Comparison of ENCODE assay signal across 11 mouse cellular contexts in genomic region chr14:24794359-24794845, GRCm38 (mm10).
DNase-seq lines count a peak whose midpoint lies in the region; ATAC-seq and TF ChIP-seq lines count a peak whose summit lies in the region.
"Had no signal": no experiment of that assay in that cellular context is flagged by ENCODE, and none has a peak within 500 bp of the region (broad histone marks: within the 10 kb centered on the region; RNA-seq: fewer than 3 reads in every experiment).

No protein-coding gene starts in this region.

- no peak overlapping the region for H3K9ac ChIP-seq in heart, embryonic 12.5 days
- H3K9ac ChIP-seq in limb, embryonic 13.5 days: no peak overlapping the region
- H3K9ac ChIP-seq: embryonic facial prominence, embryonic 13.5 days; liver, embryonic 13.5 days had no signal

- H3K27me3 ChIP-seq in heart, embryonic 12.5 days (replicated peaks): no peaks in the 10 kb centered on the region
- no peaks in the 10 kb centered on the region for H3K27me3 ChIP-seq in limb, embryonic 13.5 days
- H3K27me3 ChIP-seq: embryonic facial prominence, embryonic 13.5 days; liver, embryonic 13.5 days had no signal

- no peak for TF ChIP-seq CTCF in layer of hippocampus, adult 2 months (conservative IDR thresholded peaks at IDR 0.05)

- H3K4me2 ChIP-seq in heart, embryonic 12.5 days: no peak overlapping the region
- H3K4me2 ChIP-seq in limb, embryonic 13.5 days (replicated peaks): no peak overlapping the region
- H3K4me2 ChIP-seq: embryonic facial prominence, embryonic 13.5 days; liver, embryonic 13.5 days had no signal

- no peak overlapping the region for H3K27ac ChIP-seq in heart, embryonic 12.5 days (ENCODE audit: poor library complexity, severe bottlenecking)
- H3K27ac ChIP-seq in layer of hippocampus, adult 2 months: peak overlapping the region; percentile 60; the same call in 1 of the 2 replicates
- peak overlapping the region; percentile 85; the same call in 1 of the 2 replicates for H3K27ac ChIP-seq in limb, embryonic 13.5 days
- H3K27ac ChIP-seq: liver, embryonic 13.5 days; macrophage had no signal

- H3K36me3 ChIP-seq in heart, embryonic 12.5 days: no peaks in the 10 kb centered on the region
- no peaks in the 10 kb centered on the region for H3K36me3 ChIP-seq in limb, embryonic 13.5 days
- H3K36me3 ChIP-seq: embryonic facial prominence, embryonic 13.5 days; liver, embryonic 13.5 days had no signal

- 0 out of 2 replicates have a peak, but pooled peaks cover 5% of the 10 kb centered on the region for H3K9me3 ChIP-seq in heart, embryonic 12.5 days (replicated peaks)
- no peaks in the 10 kb centered on the region; the same call in 1 of the 2 replicates for H3K9me3 ChIP-seq in limb, embryonic 13.5 days
- H3K9me3 ChIP-seq: liver, embryonic 13.5 days had no signal

- peaks cover 6% of the 10 kb centered on the region; the same call in 1 of the 2 replicates for H3K4me1 ChIP-seq in heart, embryonic 12.5 days (replicated peaks)
- H3K4me1 ChIP-seq in limb, embryonic 13.5 days: peaks cover 26% of the 10 kb centered on the region
- H3K4me1 ChIP-seq: liver, embryonic 13.5 days had no signal

- 70% methylated on average over 12 of the region's 12 CpGs for WGBS in heart, embryonic 12.5 days
- 47% methylated on average over 12 of the region's 12 CpGs for WGBS in limb, embryonic 13.5 days

- peak; percentile 18 to 30 for DNase-seq in heart, adult 18-20 months
- DNase-seq in layer of hippocampus, adult 2 months (ENCODE audit: low spot score in 2 of 2): no peak
- DNase-seq in layer of hippocampus, adult 8-10 months (ENCODE audit: low spot score in 2 of 2): no peak
- DNase-seq in cerebellum, postnatal 14 days: peak; percentile 61 to 64
- DNase-seq in c-Kit-positive CD71-positive TER-119-positive erythroid progenitor cells, embryonic 14.5 days (ENCODE audit: low spot score): no peak
- DNase-seq: liver, embryonic 13.5 days had no signal

- ATAC-seq in heart, embryonic 12.5 days (ENCODE audit: insufficient number of reproducible peaks, low FRiP score): no peak
- no peak for ATAC-seq in limb, embryonic 13.5 days (ENCODE audit: low FRiP score, low read depth)
- ATAC-seq in frontal cortex, adult (ENCODE audit: low TSS enrichment): no peak

- no peak overlapping the region for H3K4me3 ChIP-seq in heart, embryonic 12.5 days
- no peak overlapping the region for H3K4me3 ChIP-seq in layer of hippocampus, adult 2 months
- no peak overlapping the region for H3K4me3 ChIP-seq in limb, embryonic 13.5 days
- H3K4me3 ChIP-seq: embryonic facial prominence, embryonic 13.5 days; liver, embryonic 13.5 days had no signal

Comparison
In these comparisons a context has a peak if more than half of its experiments do, and no peak if none do; other contexts are left out.
1. DNase-seq: peak in heart, adult 18-20 months (2 of 2) and cerebellum, postnatal 14 days (2 of 2); none in layer of hippocampus, adult 2 months (0 of 2), layer of hippocampus, adult 8-10 months (0 of 2) and c-Kit-positive CD71-positive TER-119-positive erythroid progenitor cells, embryonic 14.5 days (single experiment).